Mouse (Mus musculus): ENCODE data around the gene Ccdc106.
"Not testable (repeated sequence)": the region's sequence is repeated elsewhere in the genome, so short reads cannot be mapped to it uniquely, and the experiment has no call there.

The Ccdc106 gene

DNA sequence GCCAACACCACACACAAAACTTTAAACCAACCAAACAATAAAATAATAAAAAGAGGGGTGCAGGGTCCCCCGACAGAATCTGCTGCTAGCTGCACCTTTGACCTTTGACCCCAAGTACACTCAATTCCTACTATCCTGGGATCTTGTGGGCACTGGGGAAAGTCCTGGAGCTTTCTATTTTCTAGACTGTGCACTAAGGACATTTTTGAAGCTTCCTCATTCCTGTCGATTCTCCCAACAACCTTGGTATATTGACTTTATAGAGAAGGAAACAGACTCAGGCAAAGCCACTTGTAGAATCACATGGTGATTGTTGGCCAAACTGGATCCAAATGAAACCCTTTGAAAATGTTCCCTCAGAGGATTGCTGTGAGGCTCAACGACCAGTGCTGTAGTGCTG, 4.3 kb upstream of the Ccdc106 start:
- no peak for DNase-seq

DNA sequence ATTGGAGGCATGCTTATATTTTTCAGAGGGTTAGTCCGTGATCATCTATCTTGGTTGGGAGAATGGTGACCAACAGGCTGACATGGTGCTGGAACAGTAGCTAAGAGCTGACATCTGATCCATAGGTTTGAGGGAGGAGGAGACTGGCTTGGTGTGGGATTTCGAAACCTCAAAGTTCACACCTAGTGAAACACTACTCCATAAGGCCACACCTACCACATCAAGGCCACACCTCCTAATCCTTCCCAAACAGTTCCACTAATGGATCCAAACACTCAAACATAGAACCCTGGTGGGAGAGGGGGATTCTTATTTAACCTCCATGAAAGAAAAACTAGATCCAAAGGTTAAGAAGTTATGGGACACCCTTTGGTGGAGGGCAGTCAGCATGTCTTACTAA, 3.4 kb upstream of the Ccdc106 start:
- no peak for DNase-seq

GRCm38 (mm10) chr7:5017352-5017751, 3.0 kb upstream of the Ccdc106 start:
- DNase-seq: no peak

GRCm38 (mm10) chr7:5017931-5018330, 2.4 kb upstream of the Ccdc106 start:
- no peak for DNase-seq

- DNase-seq: not testable (repeated sequence)
Measured at GRCm38 (mm10) chr7:5019576-5019975, 777 bp upstream of the Ccdc106 start.

GRCm38 (mm10) chr7:5020685-5021084, 332 bp downstream of the Ccdc106 start:
- no peak for DNase-seq

- no peak for DNase-seq
Measured at GRCm38 (mm10) chr7:5021197-5021596, 844 bp downstream of the Ccdc106 start.

DNA sequence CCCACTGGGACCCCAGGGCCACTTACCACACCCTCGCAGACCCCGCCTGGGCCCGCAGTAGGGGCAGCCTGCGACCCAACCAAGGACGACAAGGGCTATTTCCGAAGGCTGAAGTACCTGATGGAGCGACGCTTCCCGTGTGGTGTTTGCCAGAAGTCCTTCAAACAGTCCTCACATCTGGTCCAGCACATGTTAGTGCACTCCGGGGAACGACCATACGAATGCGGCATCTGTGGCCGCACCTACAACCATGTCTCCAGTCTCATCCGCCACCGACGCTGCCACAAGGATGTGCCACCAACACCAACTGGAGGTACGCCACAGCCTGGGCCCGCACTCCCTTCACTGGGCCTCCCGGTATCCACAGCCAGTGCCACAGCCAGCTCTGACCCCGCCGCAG, 9.2 kb downstream of the Ccdc106 start:
- no peak for DNase-seq

DNA sequence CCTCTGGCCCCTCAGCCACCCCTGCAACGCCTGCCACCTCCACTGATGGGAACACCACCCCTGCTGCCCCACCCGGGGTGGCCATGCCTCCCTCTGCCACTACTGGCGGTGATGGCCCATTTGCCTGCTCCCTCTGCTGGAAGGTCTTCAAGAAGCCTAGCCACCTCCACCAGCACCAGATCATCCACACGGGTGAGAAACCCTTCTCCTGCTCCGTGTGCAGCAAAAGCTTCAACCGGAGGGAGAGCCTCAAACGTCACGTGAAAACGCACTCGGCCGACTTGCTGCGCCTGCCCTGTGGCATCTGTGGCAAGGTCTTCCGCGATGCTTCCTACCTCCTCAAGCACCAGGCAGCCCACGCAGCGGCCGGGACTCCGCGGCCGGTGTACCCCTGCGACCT, 9.6 kb downstream of the Ccdc106 start:
- no peak for DNase-seq

DNA sequence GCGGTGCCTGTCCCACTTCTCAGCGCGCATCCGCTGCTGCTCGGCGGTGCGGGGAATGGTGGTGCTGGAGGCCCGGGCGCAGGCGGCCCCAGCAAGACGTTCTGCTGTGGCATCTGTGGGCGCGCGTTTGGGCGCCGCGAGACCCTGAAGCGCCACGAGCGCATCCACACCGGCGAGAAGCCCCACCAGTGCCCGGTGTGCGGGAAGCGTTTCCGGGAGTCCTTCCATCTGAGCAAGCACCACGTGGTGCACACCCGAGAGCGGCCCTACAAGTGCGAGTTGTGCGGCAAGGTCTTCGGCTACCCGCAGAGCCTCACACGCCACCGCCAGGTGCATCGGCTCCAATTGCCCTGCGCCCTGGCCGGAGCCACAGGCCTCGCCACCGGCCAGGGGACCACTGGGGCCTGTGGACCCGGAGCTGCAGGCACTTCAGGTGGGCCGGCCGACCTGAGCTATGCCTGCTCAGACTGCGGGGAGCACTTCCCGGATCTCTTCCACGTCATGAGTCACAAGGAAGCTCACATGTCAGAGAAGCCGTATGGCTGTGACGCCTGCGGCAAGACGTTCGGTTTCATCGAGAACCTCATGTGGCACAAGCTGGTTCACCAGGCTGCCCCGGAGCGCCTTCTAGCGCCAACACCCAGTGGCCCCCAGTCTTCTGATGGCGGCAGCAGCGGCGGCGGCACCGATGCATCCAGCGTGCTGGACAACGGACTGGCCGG, 10.4 kb downstream of the Ccdc106 start:
- DNase-seq: no peak

DNA sequence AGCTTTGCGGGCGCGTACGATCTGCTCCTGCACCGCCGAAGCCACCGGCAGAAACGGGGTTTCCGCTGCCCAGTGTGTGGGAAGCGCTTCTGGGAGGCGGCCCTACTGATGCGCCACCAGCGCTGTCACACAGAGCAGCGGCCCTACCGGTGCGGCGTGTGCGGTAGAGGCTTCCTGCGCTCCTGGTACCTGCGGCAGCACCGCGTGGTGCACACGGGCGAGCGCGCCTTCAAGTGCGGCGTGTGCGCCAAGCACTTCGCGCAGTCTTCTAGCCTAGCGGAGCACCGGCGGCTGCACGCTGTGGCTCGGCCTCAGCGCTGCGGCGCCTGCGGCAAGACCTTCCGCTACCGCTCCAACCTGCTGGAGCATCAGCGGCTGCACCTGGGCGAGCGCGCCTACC, 11.1 kb downstream of the Ccdc106 start:
- no peak for DNase-seq

- DNase-seq: no peak
Measured at GRCm38 (mm10) chr7:5033818-5034217, 13.5 kb downstream of the Ccdc106 start, which contains the start of gene 4632433K11Rik. 4632433K11Rik (plus strand) TSS chr7:5034118.

DNA sequence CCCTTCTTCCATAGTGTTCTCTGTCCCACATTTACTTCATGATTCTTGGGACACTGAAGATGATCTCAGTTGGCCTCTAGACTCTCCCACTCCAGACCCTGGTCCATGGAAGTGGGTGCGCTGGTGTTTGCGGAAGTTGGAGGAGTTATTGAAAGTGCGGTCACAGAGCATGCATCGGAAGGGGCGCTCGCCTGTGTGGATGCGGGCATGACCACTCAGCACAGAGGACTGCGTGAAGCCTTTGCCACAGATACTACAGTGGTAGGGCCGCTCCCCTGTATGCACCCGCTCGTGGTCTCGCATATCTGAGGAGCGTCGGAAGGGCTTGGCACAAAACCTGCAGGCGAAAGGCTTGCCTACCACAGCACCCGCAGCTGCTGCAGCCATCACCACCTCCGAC, 15.3 kb downstream of the Ccdc106 start:
- no peak for DNase-seq

DNA sequence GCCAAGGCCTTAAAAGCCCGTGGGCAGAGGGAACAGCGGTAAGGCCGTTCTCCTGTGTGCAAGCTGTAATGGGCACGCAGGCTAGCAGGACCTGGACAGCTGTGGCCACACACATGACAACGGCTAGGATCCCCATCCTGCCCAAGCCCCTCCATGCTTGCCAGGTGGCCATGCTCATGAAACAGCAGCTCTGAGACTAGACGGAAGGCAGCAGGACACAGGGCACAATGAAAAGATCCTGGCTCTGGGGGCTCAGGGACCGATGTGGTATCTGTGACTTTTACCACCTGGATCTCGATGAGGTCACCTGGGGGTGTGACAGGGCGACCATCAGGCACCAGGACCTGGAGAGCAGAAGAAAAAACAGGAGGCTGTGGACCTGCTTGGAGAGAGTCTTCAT, 15.8 kb downstream of the Ccdc106 start:
- DNase-seq: peak; percentile 6

- DNase-seq: no peak
Measured at GRCm38 (mm10) chr7:5037026-5037425, 16.7 kb downstream of the Ccdc106 start.

- no peak for DNase-seq
Measured at GRCm38 (mm10) chr7:5037467-5037866, 17.1 kb downstream of the Ccdc106 start.

DNA sequence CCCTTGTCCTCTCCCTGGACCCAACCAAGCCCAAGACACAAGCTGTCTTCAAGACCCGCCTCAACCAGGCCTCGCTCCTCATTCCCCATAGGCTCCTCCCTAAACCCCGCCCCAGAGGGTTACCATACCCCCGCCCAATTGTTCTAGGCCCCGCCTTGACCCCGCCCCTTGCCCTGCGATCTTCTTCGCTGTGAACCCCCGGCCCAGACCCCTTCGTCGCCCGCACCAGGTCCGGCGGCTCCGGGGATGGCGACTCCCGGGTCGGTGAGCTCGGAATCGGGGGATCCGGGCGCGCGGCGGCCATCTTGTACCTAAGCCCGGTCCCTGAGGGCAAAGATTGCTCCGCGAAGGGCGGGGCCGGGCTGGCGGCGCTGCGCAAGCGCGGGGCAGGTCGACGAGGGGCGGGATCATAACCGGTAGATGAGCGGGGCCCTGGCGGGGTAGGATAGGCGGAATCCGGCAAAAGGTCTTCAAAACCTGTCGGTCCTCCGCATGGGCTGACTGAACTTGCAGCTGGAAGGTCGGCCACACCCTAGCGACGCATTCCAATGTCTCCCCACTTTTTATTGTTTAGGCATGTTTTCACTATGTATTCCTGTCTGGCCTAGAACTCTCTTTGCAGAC, 17.9 kb downstream of the Ccdc106 start, which contains the start of gene Zfp784:
Gene Zfp784, minus strand, starts transcription at position 338 of the 624 bp plus-strand sequence.
- peak; percentile 90 for DNase-seq

DNA sequence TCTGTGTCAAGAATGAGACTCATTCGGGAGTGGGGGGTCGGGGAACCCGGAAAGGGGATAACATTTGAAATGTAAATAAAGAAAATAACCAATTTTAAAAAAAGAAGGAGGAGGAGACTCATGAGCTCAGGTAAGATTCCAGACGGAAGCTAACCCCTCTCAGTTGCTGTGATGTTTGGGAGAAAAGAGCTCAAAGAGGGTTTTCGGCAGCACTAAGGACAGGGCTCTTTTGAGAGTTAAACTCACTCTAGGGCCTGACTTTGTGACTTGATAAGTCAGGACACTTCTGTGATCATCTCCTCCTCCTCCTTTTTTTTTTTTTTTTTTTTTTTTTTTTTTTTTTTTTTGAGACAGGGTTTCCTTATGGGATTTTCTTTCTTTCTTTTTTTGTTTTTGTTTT, 18.6 kb downstream of the Ccdc106 start:
- DNase-seq: no peak

- no peak for DNase-seq
Measured at GRCm38 (mm10) chr7:5044981-5045380, 24.6 kb downstream of the Ccdc106 start.

DNA sequence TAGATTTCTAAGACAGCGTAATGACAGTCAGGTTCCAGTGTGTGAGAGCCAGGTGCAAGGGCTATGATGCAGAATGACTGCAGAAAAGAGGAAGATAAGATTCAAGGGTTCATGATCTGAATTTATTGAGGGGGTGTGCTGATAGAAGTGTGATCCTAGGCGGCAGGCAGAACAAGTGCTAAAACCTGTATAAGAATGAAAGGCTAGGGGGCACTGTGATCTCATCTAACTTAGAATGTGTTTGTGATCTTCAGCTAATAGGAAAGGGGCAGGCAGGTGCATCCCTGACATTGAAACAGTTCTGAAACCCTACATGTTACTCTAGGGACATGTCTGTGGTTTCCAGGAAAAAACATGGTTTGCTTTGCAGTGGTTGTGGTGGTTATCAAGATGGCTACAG, 25.8 kb downstream of the Ccdc106 start:
- DNase-seq: no peak

DNA sequence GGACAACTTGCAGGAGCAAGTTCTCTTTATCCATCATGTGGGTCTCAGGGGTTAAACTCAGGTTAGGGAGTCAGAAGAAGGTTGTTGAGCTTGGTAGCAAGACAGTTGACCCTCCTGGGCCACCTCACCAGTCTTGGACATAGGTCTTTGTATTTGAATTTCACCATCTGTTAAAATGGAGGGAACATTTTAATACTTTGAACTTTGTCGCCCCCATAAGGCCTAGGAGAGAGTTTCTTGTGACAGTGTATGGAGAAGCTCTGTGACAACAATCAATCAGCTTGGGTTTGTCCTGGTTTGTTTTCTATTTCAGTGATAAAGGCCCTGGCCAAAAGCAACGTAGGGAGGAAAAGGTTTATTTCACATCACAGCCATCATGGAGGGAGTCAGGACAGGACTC, 27.0 kb downstream of the Ccdc106 start:
- no peak for DNase-seq

GRCm38 (mm10) chr7:5051193-5052192, 31.1 kb downstream of the Ccdc106 start, which contains the start of gene Zfp580:
Zfp580 (plus strand) TSS chr7:5051538.
- peak; percentile 71 for DNase-seq

- no peak for DNase-seq
Measured at GRCm38 (mm10) chr7:5052438-5052837, 32.1 kb downstream of the Ccdc106 start.

Data from layer of hippocampus, adult 9-11 months (tissue).